Mouse (Mus musculus) stomach, embryonic 14.5 days (tissue): ENCODE results near the gene Ubox5. TPM values are rescaled to one million over a fixed set of nuclear protein-coding genes. Genes with fewer than 3 reads are reported as not detected.
"Not testable (repeated sequence)": the region's sequence is repeated elsewhere in the genome, so short reads cannot be mapped to it uniquely, and the experiment has no call there.

Experiments
- ATAC-seq: fragments of 200-750 bp; cut with Nextera tagmentation; 2 replicates; pipeline ENCODE4 v1.8.0; 2017; ENCODE audit warnings: low read depth, moderate TSS enrichment; ENCODE audit not compliant: insufficient number of reproducible peaks, insufficient read depth, low FRiP score
- H3K27ac ChIP-seq: fragments of 300-500 bp; sonication (generic); 2 replicates; pipeline ENCODE4 v1.5.1; 2014; ENCODE audit warnings: mild to moderate bottlenecking, low read length, moderate library complexity, mixed read lengths
- H3K27me3 ChIP-seq: fragments of 300-500 bp; sonication (generic); 2 replicates; pipeline ENCODE4 v1.6.1; 2014; ENCODE audit warnings: low read length, control low read depth, mixed read lengths; ENCODE audit not compliant: control insufficient read depth, insufficient read depth
- H3K36me3 ChIP-seq: fragments of 300-500 bp; sonication (generic); 2 replicates; pipeline ENCODE4 v1.6.1; 2014; ENCODE audit warnings: mild to moderate bottlenecking, control low read depth, low read length, moderate library complexity, mixed read lengths; ENCODE audit not compliant: control insufficient read depth, insufficient read depth
- H3K4me1 ChIP-seq: fragments of 300-500 bp; sonication (generic); 2 replicates; pipeline ENCODE4 v1.6.1; 2014; ENCODE audit warnings: low read length, control low read depth, mixed read lengths; ENCODE audit not compliant: control insufficient read depth, insufficient read depth
- H3K4me2 ChIP-seq: fragments of 300-500 bp; sonication (generic); replicated peaks from 2 replicates; pipeline ENCODE4 v1.6.1; 2014; ENCODE audit warnings: low read depth, low read length, control low read depth
- H3K4me3 ChIP-seq: fragments of 300-500 bp; sonication (generic); 2 replicates; pipeline ENCODE4 v1.5.1; 2014; ENCODE audit warnings: low read depth, low read length, control low read depth
- H3K9ac ChIP-seq: fragments of 300-500 bp; sonication (generic); replicated peaks from 2 replicates; pipeline ENCODE4 v1.6.1; 2014; ENCODE audit warnings: low read depth, mild to moderate bottlenecking, control low read depth, low read length, moderate library complexity, mixed read lengths
- H3K9me3 ChIP-seq: fragments of 300-500 bp; sonication (generic); 2 replicates; pipeline ENCODE4 v1.6.1; 2016; ENCODE audit warnings: low read depth, low read length, control low read depth; ENCODE audit not compliant: control insufficient read depth
- WGBS: fragments of 180-500 bp; shearing (Covaris S2); extraction: QIAGEN DNeasy Blood & Tissue Kit; methylation state at CpG from one replicate; pipeline ENCODE4 v1.1.7; 2014; 5-methylcytosine and 5-hydroxymethylcytosine counted together
- polyA plus RNA-seq: library from polyadenylated mRNA; unstranded; fragments of >200 nt; fragmentation: Nextera tagmentation; extraction: Ambion mirVana; gene quantifications from 2 replicates; pipeline ENCODE4 v1.2.1, GENCODE M21; 2014

Gene Ubox5
- polyA plus RNA-seq, 1 experiment from 2014 or later: 14.6 TPM

- WGBS: 93% methylated on average over 9 of the region's 9 CpGs
- Histone ChIP-seq H3K4me1 (no peaks in the 10 kb centered on the region), H3K36me3 (peaks cover 77% of the 10 kb centered on the region), H3K27me3 (no peaks in the 10 kb centered on the region), H3K27ac (no peak overlapping the region), H3K9me3 (no peaks in the 10 kb centered on the region), H3K4me2 (no peak overlapping the region), H3K4me3 (no peak overlapping the region), H3K9ac (no peak overlapping the region)
- no peak for ATAC-seq
Measured at GRCm38 (mm10) chr2:130656536-130656935, 26.7 kb upstream of the Ubox5 start.

- H3K9me3 ChIP-seq: no peaks in the 10 kb centered on the region
- no peak for ATAC-seq
- H3K4me2 ChIP-seq: no peak overlapping the region
- H3K36me3 ChIP-seq: peaks cover 70% of the 10 kb centered on the region
- no peaks in the 10 kb centered on the region for H3K27me3 ChIP-seq
- no peak overlapping the region for H3K4me3 ChIP-seq
- H3K27ac ChIP-seq: no peak overlapping the region
- H3K9ac ChIP-seq: no peak overlapping the region
- 86% methylated on average over 6 of the region's 6 CpGs for WGBS
- no peaks in the 10 kb centered on the region for H3K4me1 ChIP-seq
Measured at GRCm38 (mm10) chr2:130655660-130656339, 26.0 kb upstream of the Ubox5 start.

GRCm38 (mm10) chr2:130653760-130654159, 23.9 kb upstream of the Ubox5 start:
- H3K36me3 ChIP-seq: peaks cover 55% of the 10 kb centered on the region
- H3K27ac ChIP-seq: no peak overlapping the region
- no peak overlapping the region for H3K4me2 ChIP-seq
- no peaks in the 10 kb centered on the region for H3K4me1 ChIP-seq
- H3K9me3 ChIP-seq: no peaks in the 10 kb centered on the region
- H3K4me3 ChIP-seq: no peak overlapping the region
- WGBS: 82% methylated on average over 1 of the region's 1 CpGs
- H3K9ac ChIP-seq: no peak overlapping the region
- no peaks in the 10 kb centered on the region for H3K27me3 ChIP-seq
- ATAC-seq: no peak

GRCm38 (mm10) chr2:130653303-130653702, 23.5 kb upstream of the Ubox5 start:
- no peak overlapping the region for H3K4me3 ChIP-seq
- no peaks in the 10 kb centered on the region for H3K4me1 ChIP-seq
- H3K27me3 ChIP-seq: no peaks in the 10 kb centered on the region
- no peak for ATAC-seq
- WGBS: 89% methylated on average over 2 of the region's 2 CpGs
- H3K4me2 ChIP-seq: no peak overlapping the region
- no peak overlapping the region for H3K9ac ChIP-seq
- H3K27ac ChIP-seq: no peak overlapping the region
- H3K9me3 ChIP-seq: no peaks in the 10 kb centered on the region
- H3K36me3 ChIP-seq: peaks cover 52% of the 10 kb centered on the region

- 80% methylated on average over 6 of the region's 6 CpGs for WGBS
- not testable (repeated sequence) for H3K9ac ChIP-seq, H3K4me1 ChIP-seq, ATAC-seq, H3K27ac ChIP-seq, H3K9me3 ChIP-seq, H3K4me3 ChIP-seq, H3K4me2 ChIP-seq, H3K27me3 ChIP-seq
- peaks cover 16% of the 10 kb centered on the region for H3K36me3 ChIP-seq
Measured at GRCm38 (mm10) chr2:130649028-130649427, 19.2 kb upstream of the Ubox5 start.

GRCm38 (mm10) chr2:130645198-130645597, 15.4 kb upstream of the Ubox5 start:
- H3K27me3 ChIP-seq: no peaks in the 10 kb centered on the region
- ATAC-seq: no peak
- no peaks in the 10 kb centered on the region for H3K36me3 ChIP-seq
- 0 out of 2 replicates have a peak, but pooled peaks cover 6% of the 10 kb centered on the region for H3K4me1 ChIP-seq
- H3K27ac ChIP-seq: no peak overlapping the region
- H3K9ac ChIP-seq: no peak overlapping the region
- no peak overlapping the region for H3K4me2 ChIP-seq
- H3K4me3 ChIP-seq: no peak overlapping the region
- no peaks in the 10 kb centered on the region for H3K9me3 ChIP-seq
- WGBS: 74% methylated on average over 4 of the region's 4 CpGs

GRCm38 (mm10) chr2:130642684-130643369, 13.0 kb upstream of the Ubox5 start, which contains the start of gene Lzts3:
Lzts3 (minus strand) TSS chr2:130642803.
- WGBS: 3% methylated on average over 29 of the region's 40 CpGs
- 0 out of 2 replicates have a peak, but pooled peaks cover 6% of the 10 kb centered on the region for H3K4me1 ChIP-seq
- no peaks in the 10 kb centered on the region for H3K36me3 ChIP-seq
- H3K27ac ChIP-seq: no peak within 1 kb of the TSS
- peak within 1 kb of the TSS; percentile 62 for H3K4me3 ChIP-seq
- peak within 1 kb of the TSS; percentile 58 for H3K9ac ChIP-seq
- ATAC-seq: peak; percentile 93
- H3K9me3 ChIP-seq: no peaks in the 10 kb centered on the region
- H3K4me2 ChIP-seq: peak within 1 kb of the TSS; percentile 97
- H3K27me3 ChIP-seq: no peaks in the 10 kb centered on the region

- Histone ChIP-seq H3K27me3 (no peaks in the 10 kb centered on the region), H3K9ac (peak overlapping the region; percentile 58), H3K4me2 (peak overlapping the region; percentile 97), H3K9me3 (no peaks in the 10 kb centered on the region), H3K4me3 (peak overlapping the region; percentile 62), H3K4me1 (0 out of 2 replicates have a peak, but pooled peaks cover 6% of the 10 kb centered on the region), H3K36me3 (no peaks in the 10 kb centered on the region), H3K27ac (no peak overlapping the region)
- ATAC-seq: peak; percentile 25; the same call in 1 of the 2 replicates
- WGBS: under 1% methylated on average over 23 of the region's 27 CpGs
Measured at GRCm38 (mm10) chr2:130642197-130642660, 12.4 kb upstream of the Ubox5 start.
